Mouse (Mus musculus) hindbrain, embryonic 10.5 days (tissue): Measurements from ENCODE around the gene Aars2. TPM values are rescaled to one million over a fixed set of nuclear protein-coding genes. Genes with fewer than 3 reads are reported as not detected.
A peak's percentile ranks its signal among the peaks of the same experiment; 100 is the strongest.

Source experiments
- DNase-seq: peaks from one replicate; pipeline ENCODE4 v3.0.0-alpha.2; 2017; ENCODE audit warnings: low spot score
- H3K27ac ChIP-seq: fragments of 300-500 bp; sonication (generic); 2 replicates; pipeline ENCODE4 v1.5.1; 2016; ENCODE audit warnings: mild to moderate bottlenecking, moderate library complexity
- H3K27me3 ChIP-seq: fragments of 300-500 bp; sonication (generic); 2 replicates; pipeline ENCODE4 v1.6.1; 2016; ENCODE audit warnings: mild to moderate bottlenecking; ENCODE audit not compliant: poor library complexity, insufficient read depth, severe bottlenecking
- H3K36me3 ChIP-seq: fragments of 300-500 bp; sonication (generic); 2 replicates; pipeline ENCODE4 v1.6.1; 2016; ENCODE audit warnings: mild to moderate bottlenecking, moderate library complexity
- H3K4me1 ChIP-seq: fragments of 300-500 bp; sonication (generic); replicated peaks from 2 replicates; pipeline ENCODE4 v1.6.1; 2016; ENCODE audit warnings: mild to moderate bottlenecking
- H3K4me3 ChIP-seq: fragments of 300-500 bp; sonication (generic); 2 replicates; pipeline ENCODE4 v1.5.1; 2016; ENCODE audit warnings: mild to moderate bottlenecking, moderate library complexity
- H3K9me3 ChIP-seq: fragments of 300-500 bp; sonication (generic); 2 replicates; pipeline ENCODE4 v1.6.1; 2016; ENCODE audit warnings: mild to moderate bottlenecking, moderate library complexity
- WGBS: fragments of 180-500 bp; shearing (Covaris S2); methylation state at CpG from one replicate; pipeline ENCODE4 v1.1.7; 2016; 5-methylcytosine and 5-hydroxymethylcytosine counted together
- polyA plus RNA-seq: library from polyadenylated mRNA; unstranded; fragments of >200 nt; fragmentation: Nextera tagmentation; extraction: Ambion mirVana; gene quantifications from 2 replicates; pipeline ENCODE4 v1.2.1, GENCODE M21; 2016

Gene Aars2
- polyA plus RNA-seq, 1 experiment from 2014 or later, result 27.7 TPM

DNA sequence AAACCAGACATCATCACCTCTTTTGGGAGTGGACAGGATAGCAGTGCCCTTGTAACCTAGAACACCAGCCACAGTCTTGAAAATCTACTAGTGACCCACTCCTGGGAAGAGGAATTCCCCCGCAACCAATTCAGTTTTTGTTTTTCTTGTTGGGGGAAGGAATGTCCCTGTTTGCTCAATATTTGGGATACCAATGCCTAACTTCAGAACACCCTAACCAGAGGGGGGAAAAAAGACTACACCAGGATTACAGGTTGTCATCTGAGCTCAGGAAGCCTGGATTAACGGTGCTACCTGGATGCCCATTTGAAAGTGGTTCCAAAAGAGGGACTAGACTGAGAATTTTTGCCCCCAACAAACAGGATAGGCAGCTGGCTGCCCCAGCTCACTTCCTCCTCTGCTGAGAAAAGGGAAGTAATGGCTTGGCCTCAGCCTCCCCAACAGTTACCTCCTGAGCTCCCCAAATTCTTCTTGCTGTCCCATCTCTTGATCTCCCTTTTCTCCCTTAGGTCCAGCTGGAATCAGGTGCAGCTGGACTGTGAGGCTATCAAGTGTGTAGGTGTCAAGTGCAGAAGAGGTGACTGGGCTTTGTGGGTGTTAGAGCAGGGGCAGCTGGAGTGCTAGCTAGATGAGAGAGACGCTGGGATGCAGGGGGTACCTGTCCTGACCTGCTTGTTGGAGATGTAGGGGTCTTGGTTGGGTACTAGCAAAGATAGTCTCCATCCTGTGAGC lies 50.0 kb downstream of the Aars2 start:
- Histone ChIP-seq H3K9me3 (no peaks in the 10 kb centered on the region), H3K36me3 (peaks cover 9% of the 10 kb centered on the region; the same call in 1 of the 2 replicates), H3K27ac (no peak overlapping the region), H3K4me3 (peak overlapping the region; percentile 60), H3K27me3 (peaks cover 42% of the 10 kb centered on the region), H3K4me1 (peaks cover 49% of the 10 kb centered on the region)
- WGBS, result 70% methylated on average over 3 of the region's 3 CpGs
- no peak for DNase-seq

DNA sequence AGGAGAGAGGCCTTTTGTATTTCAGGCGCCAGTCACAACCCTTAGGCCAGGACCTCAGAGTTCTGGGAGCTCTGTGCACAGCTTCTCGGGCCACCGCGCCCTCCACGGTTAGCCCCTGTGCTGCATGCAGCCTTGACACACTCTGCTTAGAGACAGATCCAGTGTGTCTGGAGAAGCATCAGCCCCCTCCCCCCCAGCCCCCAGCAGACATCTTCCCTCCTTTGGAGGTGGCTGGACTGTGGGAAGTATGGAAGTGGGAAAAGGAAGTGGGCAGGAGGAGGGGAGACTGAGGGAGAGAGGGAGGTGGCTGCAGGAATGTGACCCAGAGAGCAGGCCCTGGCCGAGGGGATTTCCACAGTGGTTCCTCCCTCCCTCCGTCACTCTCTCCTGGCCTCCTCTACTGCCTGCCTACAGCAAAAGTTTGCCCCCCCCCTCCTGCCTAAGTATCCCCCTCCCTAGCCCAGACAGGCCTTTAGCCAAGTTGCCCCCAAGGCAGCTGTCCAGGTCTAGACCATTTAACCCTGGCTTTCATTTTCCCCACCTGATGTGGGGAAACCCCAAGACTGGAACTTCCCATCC lies 50.7 kb downstream of the Aars2 start:
- Histone ChIP-seq H3K4me3 (peak overlapping the region; percentile 60; the same call in 1 of the 2 replicates), H3K4me1 (peaks cover 44% of the 10 kb centered on the region), H3K27me3 (peaks cover 42% of the 10 kb centered on the region), H3K36me3 (peaks cover 9% of the 10 kb centered on the region; the same call in 1 of the 2 replicates), H3K9me3 (no peaks in the 10 kb centered on the region), H3K27ac (0 out of 2 replicates have a peak overlapping the region, but pooled peaks have one; percentile 36)
- WGBS, result 63% methylated on average over 7 of the region's 7 CpGs
- DNase-seq, result no peak

GRCm38 (mm10) chr17:45557998-45558862 lies 51.6 kb downstream of the Aars2 start:
- Histone ChIP-seq H3K9me3 (no peaks in the 10 kb centered on the region), H3K4me1 (peaks cover 44% of the 10 kb centered on the region), H3K27me3 (peaks cover 38% of the 10 kb centered on the region), H3K36me3 (peaks cover 9% of the 10 kb centered on the region; the same call in 1 of the 2 replicates), H3K27ac (no peak overlapping the region), H3K4me3 (0 out of 2 replicates have a peak overlapping the region, but pooled peaks have one; percentile 2)
- WGBS, result 69% methylated on average over 16 of the region's 16 CpGs
- DNase-seq, result no peak

DNA sequence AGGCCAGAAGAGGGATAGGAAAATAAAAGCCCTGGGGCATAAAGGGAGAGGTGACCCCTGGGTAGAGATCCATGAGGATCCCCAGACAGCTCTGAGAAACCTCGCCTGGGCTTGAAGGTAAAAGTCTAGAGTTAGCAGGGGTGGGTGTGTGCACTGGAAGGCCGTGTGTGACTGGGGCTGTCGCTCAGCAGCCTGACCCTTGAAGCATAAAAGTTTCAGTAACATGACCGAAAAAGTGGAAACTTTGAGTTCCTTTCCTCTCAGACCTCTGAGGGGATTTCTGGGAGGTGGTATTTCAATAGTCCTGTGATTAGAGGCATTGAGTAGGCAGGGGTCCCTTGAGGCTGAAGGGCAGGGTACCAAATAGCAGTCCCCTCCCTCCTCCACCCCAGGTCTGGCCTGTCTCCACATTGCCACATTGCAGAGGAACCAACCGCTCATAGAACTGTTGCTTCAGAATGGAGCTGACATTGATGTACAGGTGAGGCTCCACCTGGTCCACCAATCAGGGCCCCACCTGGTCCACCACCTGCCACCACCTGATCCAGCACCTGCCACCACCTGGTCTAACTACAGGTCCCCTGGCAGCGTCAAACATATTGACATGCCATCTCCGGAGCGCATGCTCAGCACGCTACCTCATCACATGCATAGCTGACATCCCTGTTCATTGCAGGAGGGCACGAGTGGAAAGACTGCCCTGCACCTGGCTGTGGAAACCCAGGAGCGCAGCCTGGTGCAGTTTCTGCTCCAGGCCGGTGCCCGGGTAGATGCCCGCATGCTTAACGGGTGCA lies 53.3 kb downstream of the Aars2 start:
- 90% methylated on average over 15 of the region's 15 CpGs for WGBS
- Histone ChIP-seq H3K36me3 (peaks cover 9% of the 10 kb centered on the region; the same call in 1 of the 2 replicates), H3K4me1 (peaks cover 54% of the 10 kb centered on the region)

DNA sequence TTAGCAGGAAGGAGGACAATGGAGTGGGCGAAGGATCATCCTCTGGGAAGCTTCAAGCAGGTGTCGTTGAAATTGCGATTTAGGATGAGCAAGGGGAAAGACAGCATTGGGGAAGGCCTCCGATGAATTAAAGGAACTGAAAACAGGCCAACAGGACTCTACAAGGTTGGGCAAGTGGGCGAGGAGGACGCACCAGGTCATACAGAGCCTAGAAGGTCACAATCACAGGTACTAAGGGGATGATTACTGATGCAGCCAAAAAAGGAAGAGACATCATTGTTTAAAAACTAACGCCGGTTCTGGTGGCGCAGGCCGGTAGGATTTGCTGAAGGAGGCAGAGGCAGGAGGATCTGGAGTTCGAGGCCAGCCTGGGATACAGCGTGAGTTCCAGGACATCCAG lies 56.6 kb downstream of the Aars2 start:
- Histone ChIP-seq H3K4me3 (peak overlapping the region; percentile 79; the same call in 1 of the 2 replicates), H3K27me3 (peaks cover 9% of the 10 kb centered on the region; the same call in 1 of the 2 replicates), H3K27ac (no peak overlapping the region), H3K36me3 (peaks cover 42% of the 10 kb centered on the region), H3K9me3 (no peaks in the 10 kb centered on the region), H3K4me1 (peaks cover 44% of the 10 kb centered on the region)
- DNase-seq, result no peak
- WGBS, result 80% methylated on average over 12 of the region's 12 CpGs

More for the DNA sequence above, 53.3 kb downstream of the Aars2 start:
- Histone ChIP-seq H3K27me3 (peaks cover 31% of the 10 kb centered on the region), H3K27ac (no peak overlapping the region), H3K9me3 (no peaks in the 10 kb centered on the region), H3K4me3 (no peak overlapping the region)
- DNase-seq, result no peak

GRCm38 (mm10) chr17:45563655-45564530 lies 57.3 kb downstream of the Aars2 start, which contains the start of gene Slc35b2:
Gene Slc35b2, plus strand, starts transcription at chr17:45563874.
- Histone ChIP-seq H3K4me1 (peaks cover 39% of the 10 kb centered on the region), H3K27me3 (0 out of 2 replicates have a peak, but pooled peaks cover 3% of the 10 kb centered on the region), H3K4me3 (peak within 1 kb of the TSS; percentile 79), H3K9me3 (no peaks in the 10 kb centered on the region), H3K27ac (peak within 1 kb of the TSS; percentile 98), H3K36me3 (peaks cover 48% of the 10 kb centered on the region)
- peak; percentile 94 for DNase-seq
- WGBS, result under 1% methylated on average over 61 of the region's 61 CpGs

GRCm38 (mm10) chr17:45564531-45565084 lies 58.0 kb downstream of the Aars2 start:
- H3K9me3 ChIP-seq, result no peaks in the 10 kb centered on the region
- peaks cover 41% of the 10 kb centered on the region for H3K4me1 ChIP-seq
- peak overlapping the region; percentile 79 for H3K4me3 ChIP-seq
- WGBS, result 14% methylated on average over 18 of the region's 18 CpGs
- H3K27ac ChIP-seq, result peak overlapping the region; percentile 98
- no peaks in the 10 kb centered on the region for H3K27me3 ChIP-seq
- DNase-seq, result peak; percentile 34
- peaks cover 53% of the 10 kb centered on the region for H3K36me3 ChIP-seq

- peak overlapping the region; percentile 79 for H3K4me3 ChIP-seq
- no peaks in the 10 kb centered on the region for H3K27me3 ChIP-seq
- 95% methylated on average over 11 of the region's 11 CpGs for WGBS
- DNase-seq, result no peak
- H3K36me3 ChIP-seq, result peaks cover 56% of the 10 kb centered on the region
- H3K27ac ChIP-seq, result peak overlapping the region; percentile 98
- no peaks in the 10 kb centered on the region for H3K9me3 ChIP-seq
- H3K4me1 ChIP-seq, result peaks cover 46% of the 10 kb centered on the region
Measured at GRCm38 (mm10) chr17:45565103-45565502, 58.5 kb downstream of the Aars2 start.

GRCm38 (mm10) chr17:45566031-45566359 lies 59.4 kb downstream of the Aars2 start:
- Histone ChIP-seq H3K27ac (no peak overlapping the region), H3K9me3 (no peaks in the 10 kb centered on the region), H3K4me1 (peaks cover 55% of the 10 kb centered on the region)

DNA sequence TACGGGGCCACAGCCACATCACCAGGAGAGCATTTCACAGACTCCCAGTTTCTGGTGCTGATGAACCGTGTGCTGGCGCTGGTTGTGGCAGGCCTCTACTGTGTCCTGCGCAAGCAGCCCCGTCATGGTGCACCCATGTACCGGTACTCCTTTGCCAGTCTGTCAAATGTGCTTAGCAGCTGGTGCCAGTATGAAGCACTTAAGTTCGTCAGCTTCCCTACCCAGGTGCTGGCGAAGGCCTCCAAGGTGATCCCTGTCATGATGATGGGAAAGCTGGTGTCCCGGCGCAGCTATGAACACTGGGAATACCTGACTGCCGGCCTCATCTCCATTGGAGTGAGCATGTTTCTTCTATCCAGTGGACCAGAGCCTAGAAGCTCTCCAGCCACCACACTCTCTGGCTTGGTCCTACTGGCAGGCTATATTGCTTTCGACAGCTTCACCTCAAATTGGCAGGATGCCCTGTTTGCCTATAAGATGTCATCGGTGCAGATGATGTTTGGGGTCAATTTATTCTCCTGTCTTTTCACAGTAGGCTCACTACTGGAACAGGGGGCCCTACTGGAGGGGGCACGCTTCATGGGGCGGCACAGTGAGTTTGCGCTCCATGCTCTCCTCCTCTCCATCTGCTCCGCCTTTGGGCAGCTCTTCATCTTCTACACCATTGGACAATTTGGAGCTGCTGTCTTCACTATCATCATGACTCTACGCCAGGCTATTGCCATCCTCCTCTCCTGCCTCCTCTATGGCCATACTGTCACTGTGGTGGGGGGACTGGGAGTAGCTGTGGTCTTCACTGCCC lies 59.9 kb downstream of the Aars2 start:
- WGBS, result 75% methylated on average over 18 of the region's 18 CpGs
- Histone ChIP-seq H3K9me3 (no peaks in the 10 kb centered on the region), H3K36me3 (peaks cover 66% of the 10 kb centered on the region), H3K27ac (peak overlapping the region; percentile 53; the same call in 1 of the 2 replicates), H3K27me3 (no peaks in the 10 kb centered on the region), H3K4me3 (peak overlapping the region; percentile 13; the same call in 1 of the 2 replicates), H3K4me1 (peaks cover 60% of the 10 kb centered on the region)
- DNase-seq, result no peak

More at GRCm38 (mm10) chr17:45566031-45566359, 59.4 kb downstream of the Aars2 start:
- Histone ChIP-seq H3K27me3 (no peaks in the 10 kb centered on the region), H3K4me3 (peak overlapping the region; percentile 4; the same call in 1 of the 2 replicates), H3K36me3 (peaks cover 60% of the 10 kb centered on the region)
- no peak for DNase-seq
- 84% methylated on average over 1 of the region's 1 CpGs for WGBS
